Mouse (Mus musculus) G1E (cell line): ENCODE results near the gene Cox14. TPM values are rescaled to one million over a fixed set of nuclear protein-coding genes. Genes with fewer than 3 reads are reported as not detected.

Source experiments
- ATAC-seq: 2 replicates; pipeline ENCODE4 v1.8.0; 2016; ENCODE audit warnings: mild to moderate bottlenecking; ENCODE audit not compliant: insufficient number of reproducible peaks, poor library complexity, low FRiP score, severe bottlenecking; ENCODE audit errors: extremely low read depth
- DNase-seq: peaks from one replicate; pipeline ENCODE4 v3.0.0; 2012; ENCODE audit warnings: low spot score
- H3K27me3 ChIP-seq: 2 replicates; pipeline ENCODE4 v1.6.1; 2012; ENCODE audit warnings: mild to moderate bottlenecking, low read length, inconsistent platforms; ENCODE audit not compliant: insufficient read depth
- H3K36me3 ChIP-seq: replicated peaks from 2 replicates; pipeline ENCODE3; 2012; ENCODE audit warnings: mild to moderate bottlenecking, inconsistent platforms
- H3K4me1 ChIP-seq: 2 replicates; pipeline ENCODE4 v1.6.1; 2012; ENCODE audit warnings: low read depth, low read length, inconsistent platforms, mixed read lengths; ENCODE audit not compliant: insufficient read depth
- H3K4me3 ChIP-seq: 2 replicates; pipeline ENCODE4 v1.5.1; 2012; ENCODE audit warnings: low read depth, mild to moderate bottlenecking, inconsistent platforms, low read length, moderate library complexity, mixed read lengths
- H3K9me3 ChIP-seq: replicated peaks from 2 replicates; pipeline ENCODE4 v1.6.1; 2012; ENCODE audit warnings: inconsistent platforms
- CTCF ChIP-seq: IDR thresholded peaks from 2 replicates; pipeline ENCODE4 v1.5.1; 2012; ENCODE audit warnings: low read depth, low read length, inconsistent platforms, mixed read lengths
- GATA1 ChIP-seq: IDR thresholded peaks from 2 replicates; pipeline ENCODE4 v1.6.1; 2012; ENCODE audit warnings: borderline replicate concordance, low read length, inconsistent platforms, mixed read lengths
- GATA2 ChIP-seq: IDR thresholded peaks from 2 replicates; pipeline ENCODE4 v1.6.1; 2012; ENCODE audit warnings: low read depth, low read length, inconsistent platforms, borderline replicate concordance
- POLR2AphosphoS5 ChIP-seq: IDR thresholded peaks from 2 replicates; pipeline ENCODE4 v1.6.1; 2012; ENCODE audit warnings: low read depth, low read length, inconsistent platforms; ENCODE audit not compliant: insufficient replicate concordance
- TAL1 ChIP-seq: conservative IDR thresholded peaks from 2 replicates; pipeline ENCODE4 v1.6.1; 2012; ENCODE audit warnings: low read depth, low read length, inconsistent platforms, mixed read lengths
- polyA plus RNA-seq: library from polyadenylated mRNA; stranded (reverse); fragments of >175 nt; gene quantifications from 2 replicates; pipeline ENCODE4 v1.2.3, GENCODE M21; 2012
- total RNA-seq, 2 experiments: library from RNA; stranded (forward) in 1 of 2; stranded (reverse) in 1 of 2; fragments of 200-1000 nt in 1 of 2; fragments of >200 nt in 1 of 2; fragmentation: Nextera tagmentation in 1 of 2; gene quantifications; 2 replicates each; pipeline ENCODE4 v1.2.3; 2014 to 2017

Gene Cox14
- total and polyA plus RNA-seq, 3 experiments = 44.1 to 115 (median 46.1) TPM

- DNase-seq = no peak
- no peak for TF ChIP-seq TAL1
- TF ChIP-seq POLR2AphosphoS5 = no peak
- no peak for TF ChIP-seq GATA1
- TF ChIP-seq GATA2 = no peak
- TF ChIP-seq CTCF = no peak
- Histone ChIP-seq H3K27me3 (peaks cover 7% of the 10 kb centered on the region; the same call in 1 of the 2 replicates), H3K4me1 (no peaks in the 10 kb centered on the region), H3K4me3 (no peak overlapping the region), H3K9me3 (no peaks in the 10 kb centered on the region), H3K36me3 (no peaks in the 10 kb centered on the region)
- no peak for ATAC-seq
These were observed 14.8 kb downstream of the Cox14 start for GRCm38 (mm10) chr15:99740229-99740628.

GRCm38 (mm10) chr15:99754204-99754603 is 28.8 kb downstream of the Cox14 start:
- H3K36me3 ChIP-seq = no peaks in the 10 kb centered on the region
- H3K4me3 ChIP-seq = no peak overlapping the region
- H3K27me3 ChIP-seq = peaks cover 8% of the 10 kb centered on the region; the same call in 1 of the 2 replicates
- ATAC-seq = no peak
- no peak for DNase-seq
- TF ChIP-seq TAL1 (no peak), POLR2AphosphoS5 (no peak), CTCF (no peak), GATA2 (no peak), GATA1 (no peak)
- no peaks in the 10 kb centered on the region for H3K4me1 ChIP-seq
- H3K9me3 ChIP-seq = no peaks in the 10 kb centered on the region

- H3K36me3 ChIP-seq = no peaks in the 10 kb centered on the region
- H3K27me3 ChIP-seq = peaks cover 12% of the 10 kb centered on the region
- no peak overlapping the region for H3K4me3 ChIP-seq
These were observed 42.0 kb downstream of the Cox14 start for GRCm38 (mm10) chr15:99767467-99767866.

GRCm38 (mm10) chr15:99768761-99769160 is 43.3 kb downstream of the Cox14 start:
- TF ChIP-seq TAL1 = no peak
- TF ChIP-seq GATA1 = no peak
- TF ChIP-seq POLR2AphosphoS5 = no peak
- no peak for TF ChIP-seq GATA2
- no peak for TF ChIP-seq CTCF
- H3K27me3 ChIP-seq = peaks cover 15% of the 10 kb centered on the region
- peaks cover 32% of the 10 kb centered on the region for H3K4me1 ChIP-seq
- no peak overlapping the region for H3K4me3 ChIP-seq
- no peak for DNase-seq
- no peaks in the 10 kb centered on the region for H3K36me3 ChIP-seq
- ATAC-seq = no peak
- H3K9me3 ChIP-seq = no peaks in the 10 kb centered on the region

More at GRCm38 (mm10) chr15:99767467-99767866, 42.0 kb downstream of the Cox14 start:
- Histone ChIP-seq H3K4me1 (peaks cover 30% of the 10 kb centered on the region), H3K9me3 (no peaks in the 10 kb centered on the region)
- ATAC-seq = no peak
- DNase-seq = no peak
- TF ChIP-seq TAL1 (no peak), GATA1 (no peak), GATA2 (no peak), POLR2AphosphoS5 (no peak), CTCF (no peak)

- H3K36me3 ChIP-seq = no peaks in the 10 kb centered on the region
- no peak for ATAC-seq
- peaks cover 34% of the 10 kb centered on the region for H3K4me1 ChIP-seq
- no peak for TF ChIP-seq POLR2AphosphoS5
- TF ChIP-seq CTCF = no peak
- TF ChIP-seq GATA2 = no peak
- no peak for TF ChIP-seq GATA1
- TF ChIP-seq TAL1 = no peak
- H3K4me3 ChIP-seq = no peak overlapping the region; the same call in 1 of the 2 replicates
- H3K27me3 ChIP-seq = peaks cover 15% of the 10 kb centered on the region
- peak; percentile 11 for DNase-seq
- no peaks in the 10 kb centered on the region for H3K9me3 ChIP-seq
These were observed 45.6 kb downstream of the Cox14 start for GRCm38 (mm10) chr15:99771004-99771500.

- Histone ChIP-seq H3K27me3 (peaks cover 15% of the 10 kb centered on the region), H3K36me3 (no peaks in the 10 kb centered on the region), H3K4me3 (peak overlapping the region; percentile 76), H3K9me3 (no peaks in the 10 kb centered on the region), H3K4me1 (peaks cover 34% of the 10 kb centered on the region)
- TF ChIP-seq POLR2AphosphoS5 (no peak), CTCF (no peak), TAL1 (no peak), GATA2 (no peak), GATA1 (no peak)
- ATAC-seq (no peak), DNase-seq (no peak)
These were observed 46.3 kb downstream of the Cox14 start for GRCm38 (mm10) chr15:99771601-99772276.
